Mouse (Mus musculus) embryonic fibroblast, embryonic 13.5 days (primary cell): ENCODE measurements around the gene Jpt1. TPM values are rescaled to one million over a fixed set of nuclear protein-coding genes. Genes with fewer than 3 reads are reported as not detected.
"Not testable (repeated sequence)": the region's sequence is repeated elsewhere in the genome, so short reads cannot be mapped to it uniquely, and the experiment has no call there.

Source experiments
- H3K27ac ChIP-seq: 2 replicates; pipeline ENCODE4 v1.5.1; 2012; ENCODE audit warnings: low read length, control low read depth, inconsistent platforms; ENCODE audit not compliant: insufficient read depth
- H3K4me1 ChIP-seq: 2 replicates; pipeline ENCODE4 v1.6.1; 2011; ENCODE audit warnings: low read length; ENCODE audit not compliant: control insufficient read depth, insufficient read depth
- H3K4me3 ChIP-seq: 2 replicates; pipeline ENCODE4 v1.5.1; 2011; ENCODE audit warnings: mild to moderate bottlenecking, control low read depth, low read length; ENCODE audit not compliant: insufficient read depth
- CTCF ChIP-seq: IDR thresholded peaks from 2 replicates; pipeline ENCODE4 v1.5.1; 2011; ENCODE audit warnings: mild to moderate bottlenecking, control low read depth, low read length, moderate library complexity, borderline replicate concordance; ENCODE audit not compliant: insufficient read depth
- POLR2A ChIP-seq: IDR thresholded peaks from 2 replicates; pipeline ENCODE4 v1.6.1; 2011; ENCODE audit warnings: low read depth, mild to moderate bottlenecking, control low read depth, low read length, moderate library complexity
- polyA plus RNA-seq: library from polyadenylated mRNA; stranded (reverse); fragments of >200 nt; gene quantifications from 2 replicates; pipeline ENCODE4 v1.2.4, GENCODE M21; 2011; ENCODE audit warnings: low read depth; ENCODE audit not compliant: missing spikeins, insufficient read length

Jpt1 gene
- polyA plus RNA-seq, 1 experiment = 164 TPM

GRCm38 (mm10) chr11:115478296-115478938, 35.8 kb downstream of the Jpt1 start:
- Histone ChIP-seq H3K27ac (no peak overlapping the region), H3K4me3 (no peak overlapping the region), H3K4me1 (peaks cover 2% of the 10 kb centered on the region; the same call in 1 of the 2 replicates)
- TF ChIP-seq CTCF (no peak), POLR2A (no peak)

- not testable (repeated sequence) for H3K4me1 ChIP-seq, H3K27ac ChIP-seq, H3K4me3 ChIP-seq
Observed at GRCm38 (mm10) chr11:115477388-115477787, 36.8 kb downstream of the Jpt1 start.

GRCm38 (mm10) chr11:115476630-115477029, 37.6 kb downstream of the Jpt1 start:
- H3K4me1 ChIP-seq, H3K27ac ChIP-seq, H3K4me3 ChIP-seq: not testable (repeated sequence)

- peaks cover 2% of the 10 kb centered on the region; the same call in 1 of the 2 replicates for H3K4me1 ChIP-seq
- peak overlapping the region; percentile 87 for H3K4me3 ChIP-seq
- TF ChIP-seq POLR2A (no peak), CTCF (no peak)
- H3K27ac ChIP-seq = no peak overlapping the region
Observed at GRCm38 (mm10) chr11:115475758-115476237, 38.4 kb downstream of the Jpt1 start.

GRCm38 (mm10) chr11:115475025-115475757, 39.0 kb downstream of the Jpt1 start, which contains the start of gene Armc7:
Armc7 (plus strand) TSS chr11:115475667.
- peak within 1 kb of the TSS; percentile 87 for H3K4me3 ChIP-seq
- no peak for TF ChIP-seq CTCF
- TF ChIP-seq POLR2A = peak; percentile 94
- peak within 1 kb of the TSS; percentile 36 for H3K27ac ChIP-seq
- H3K4me1 ChIP-seq = peaks cover 2% of the 10 kb centered on the region; the same call in 1 of the 2 replicates

- no peak overlapping the region for H3K4me3 ChIP-seq
- TF ChIP-seq POLR2A = peak; percentile 32; the same call in 1 of the 2 replicates
- TF ChIP-seq CTCF = peak; percentile 83; the same call in 1 of the 2 replicates
- H3K27ac ChIP-seq = peak overlapping the region; percentile 23
- peaks cover 2% of the 10 kb centered on the region; the same call in 1 of the 2 replicates for H3K4me1 ChIP-seq
Observed at GRCm38 (mm10) chr11:115473626-115474275, 40.4 kb downstream of the Jpt1 start.

GRCm38 (mm10) chr11:115472183-115472582, 42.0 kb downstream of the Jpt1 start:
- no peak overlapping the region for H3K4me3 ChIP-seq
- peaks cover 2% of the 10 kb centered on the region; the same call in 1 of the 2 replicates for H3K4me1 ChIP-seq
- no peak for TF ChIP-seq POLR2A
- TF ChIP-seq CTCF = no peak
- no peak overlapping the region for H3K27ac ChIP-seq

GRCm38 (mm10) chr11:115467217-115467618, 47.0 kb downstream of the Jpt1 start:
- H3K4me3 ChIP-seq = no peak overlapping the region
- no peak overlapping the region for H3K27ac ChIP-seq
- H3K4me1 ChIP-seq = no peaks in the 10 kb centered on the region
- TF ChIP-seq CTCF (no peak), POLR2A (no peak)

GRCm38 (mm10) chr11:115464851-115465250, 49.3 kb downstream of the Jpt1 start:
- H3K27ac ChIP-seq = no peak overlapping the region
- H3K4me1 ChIP-seq = no peaks in the 10 kb centered on the region
- H3K4me3 ChIP-seq = no peak overlapping the region
- TF ChIP-seq POLR2A (no peak), CTCF (no peak)

GRCm38 (mm10) chr11:115463397-115463796, 50.8 kb downstream of the Jpt1 start:
- Histone ChIP-seq H3K27ac (no peak overlapping the region), H3K4me3 (no peak overlapping the region), H3K4me1 (no peaks in the 10 kb centered on the region)
- TF ChIP-seq POLR2A = no peak
- no peak for TF ChIP-seq CTCF
